Mouse (Mus musculus) heart, postnatal 0 days (tissue): Measurements from ENCODE around the gene Nmrk2.

Source experiments
- CTCF ChIP-seq: IDR thresholded peaks from 2 replicates; pipeline ENCODE4 v1.5.1; 2016; ENCODE audit warnings: antibody characterized with exemption, control low read depth, low read depth
- EP300 ChIP-seq: IDR thresholded peaks from 2 replicates; pipeline ENCODE4 v1.6.1; 2016; ENCODE audit warnings: antibody characterized with exemption, low read depth

GRCm38 (mm10) chr10:81187161-81187560, 14.7 kb downstream of the Nmrk2 start:
- TF ChIP-seq CTCF: no peak
- TF ChIP-seq EP300: no peak
